Mouse (Mus musculus) midbrain, embryonic 11.5 days (tissue): Measurements from ENCODE around the gene Serpinb1a. TPM values are rescaled to one million over a fixed set of nuclear protein-coding genes. Genes with fewer than 3 reads are reported as not detected.
"Not testable (repeated sequence)": the region's sequence is repeated elsewhere in the genome, so short reads cannot be mapped to it uniquely, and the experiment has no call there.

Source experiments
- ATAC-seq: fragments of 200-750 bp; cut with Nextera tagmentation; 2 replicates; pipeline ENCODE4 v1.8.0; 2017; ENCODE audit warnings: moderate TSS enrichment, moderate library complexity; ENCODE audit not compliant: low FRiP score
- DNase-seq: peaks from one replicate; pipeline ENCODE4 v3.0.0; 2015; ENCODE audit warnings: low spot score; ENCODE audit errors: missing footprints
- H3K27ac ChIP-seq: fragments of 300-500 bp; sonication (generic); 2 replicates; pipeline ENCODE4 v1.5.1; 2014; ENCODE audit warnings: low read depth, low read length
- H3K27me3 ChIP-seq: fragments of 300-500 bp; sonication (generic); 2 replicates; pipeline ENCODE4 v1.6.1; 2014; ENCODE audit warnings: mild to moderate bottlenecking, low read length, moderate library complexity, mixed read lengths; ENCODE audit not compliant: control insufficient read depth, insufficient read depth
- H3K36me3 ChIP-seq: fragments of 300-500 bp; sonication (generic); 2 replicates; pipeline ENCODE4 v1.6.1; 2014; ENCODE audit warnings: mild to moderate bottlenecking, low read length, moderate library complexity, mixed read lengths; ENCODE audit not compliant: control insufficient read depth, insufficient read depth
- H3K4me1 ChIP-seq: fragments of 300-500 bp; sonication (generic); 2 replicates; pipeline ENCODE4 v1.6.1; 2014; ENCODE audit warnings: low read length; ENCODE audit not compliant: control insufficient read depth, insufficient read depth
- H3K4me2 ChIP-seq: fragments of 300-500 bp; sonication (generic); 2 replicates; pipeline ENCODE4 v1.6.1; 2014; ENCODE audit warnings: mild to moderate bottlenecking, moderate library complexity
- H3K4me3 ChIP-seq: fragments of 300-500 bp; sonication (generic); 2 replicates; pipeline ENCODE4 v1.5.1; 2014; ENCODE audit warnings: low read depth, low read length
- H3K9ac ChIP-seq: fragments of 300-500 bp; sonication (generic); 2 replicates; pipeline ENCODE4 v1.6.1; 2014; ENCODE audit warnings: low read length
- H3K9me3 ChIP-seq: fragments of 300-500 bp; sonication (generic); 2 replicates; pipeline ENCODE4 v1.6.1; 2016; ENCODE audit warnings: low read length; ENCODE audit not compliant: control insufficient read depth
- WGBS: fragments of 180-500 bp; shearing (Covaris S2); extraction: QIAGEN DNeasy Blood & Tissue Kit; methylation state at CpG from one replicate; pipeline ENCODE4 v1.1.7; 2014; 5-methylcytosine and 5-hydroxymethylcytosine counted together
- polyA plus RNA-seq: library from polyadenylated mRNA; unstranded; fragments of >200 nt; fragmentation: Nextera tagmentation; extraction: Ambion mirVana; gene quantifications from 2 replicates; pipeline ENCODE4 v1.2.1, GENCODE M21; 2014

Serpinb1a gene
- polyA plus RNA-seq, 1 experiment from 2014 or later, result 2.9 TPM

- no peak overlapping the region for H3K4me2 ChIP-seq
- DNase-seq (peak; percentile 88), ATAC-seq (peak; percentile 89)
- H3K9ac ChIP-seq, result no peak overlapping the region
- H3K4me3 ChIP-seq, result no peak overlapping the region
- no peaks in the 10 kb centered on the region for H3K4me1 ChIP-seq
- H3K27me3 ChIP-seq, result peaks cover 6% of the 10 kb centered on the region; the same call in 1 of the 2 replicates
- no peaks in the 10 kb centered on the region for H3K36me3 ChIP-seq
- no peaks in the 10 kb centered on the region for H3K9me3 ChIP-seq
- H3K27ac ChIP-seq, result no peak overlapping the region
- WGBS, result 26% methylated on average over 2 of the region's 2 CpGs
Observed at GRCm38 (mm10) chr13:32867030-32867429, 16.0 kb upstream of the Serpinb1a start.

- Histone ChIP-seq H3K9ac (no peak overlapping the region), H3K27ac (no peak overlapping the region)
- WGBS, result 5% methylated on average over 9 of the region's 9 CpGs
Observed at GRCm38 (mm10) chr13:32866484-32866883, 15.5 kb upstream of the Serpinb1a start.

DNA sequence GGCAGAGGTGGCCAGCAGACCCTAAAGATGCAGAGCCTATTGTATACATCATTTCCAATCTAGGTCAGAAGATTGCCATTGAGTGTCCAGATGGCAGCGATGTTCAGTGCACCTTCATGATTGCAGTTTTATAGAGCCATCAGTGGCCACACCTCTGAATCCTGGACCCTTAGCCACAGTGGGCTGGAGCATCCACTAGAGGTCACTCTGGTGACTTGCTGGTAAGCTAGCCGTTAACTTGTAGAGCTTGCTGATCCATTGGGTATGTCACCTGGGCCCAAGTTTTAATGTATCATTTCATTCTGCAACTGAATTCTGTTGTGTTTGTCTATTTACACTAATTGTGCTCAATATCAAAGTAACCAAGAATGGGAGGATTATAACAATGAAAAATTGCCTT, 14.6 kb upstream of the Serpinb1a start:
- no peak for ATAC-seq
- Histone ChIP-seq H3K36me3 (no peaks in the 10 kb centered on the region), H3K9me3 (no peaks in the 10 kb centered on the region), H3K27me3 (peaks cover 6% of the 10 kb centered on the region; the same call in 1 of the 2 replicates), H3K27ac (no peak overlapping the region), H3K4me1 (no peaks in the 10 kb centered on the region), H3K4me3 (no peak overlapping the region), H3K9ac (no peak overlapping the region), H3K4me2 (no peak overlapping the region)
- DNase-seq, result no peak
- 67% methylated on average over 2 of the region's 2 CpGs for WGBS

More at GRCm38 (mm10) chr13:32866484-32866883, 15.5 kb upstream of the Serpinb1a start:
- H3K4me2 ChIP-seq, result no peak overlapping the region
- H3K9me3 ChIP-seq, result no peaks in the 10 kb centered on the region
- H3K4me3 ChIP-seq, result no peak overlapping the region
- no peaks in the 10 kb centered on the region for H3K4me1 ChIP-seq
- ATAC-seq (peak; percentile 80), DNase-seq (peak; percentile 94)
- H3K36me3 ChIP-seq, result no peaks in the 10 kb centered on the region
- peaks cover 6% of the 10 kb centered on the region; the same call in 1 of the 2 replicates for H3K27me3 ChIP-seq

- H3K36me3 ChIP-seq, H3K9me3 ChIP-seq, H3K27ac ChIP-seq, H3K4me2 ChIP-seq, H3K4me3 ChIP-seq, DNase-seq, H3K4me1 ChIP-seq, H3K27me3 ChIP-seq, H3K9ac ChIP-seq, ATAC-seq: not testable (repeated sequence)
- WGBS, result 84% methylated on average over 3 of the region's 3 CpGs
Observed at GRCm38 (mm10) chr13:32864529-32864928, 13.5 kb upstream of the Serpinb1a start.

DNA sequence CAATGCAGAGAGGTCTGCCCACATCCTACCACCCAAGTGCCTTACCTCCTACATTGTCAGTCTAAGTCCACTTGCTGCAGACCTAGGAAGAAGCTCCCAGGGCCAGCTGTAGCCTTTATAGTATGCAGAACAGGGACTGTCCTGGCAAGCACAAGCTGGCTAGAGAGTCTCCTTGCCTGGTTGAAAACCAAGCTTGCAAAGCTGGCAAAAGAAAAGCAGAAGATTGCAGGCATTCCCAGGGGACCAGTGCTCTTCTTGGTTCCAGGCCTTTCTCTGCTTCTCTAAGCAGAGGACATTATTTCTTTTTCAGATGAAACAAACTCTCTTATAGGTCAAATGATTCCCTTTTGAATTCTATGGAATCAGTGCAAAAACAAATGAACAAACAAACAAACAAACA, 12.5 kb upstream of the Serpinb1a start:
- no peak overlapping the region for H3K4me3 ChIP-seq
- ATAC-seq (no peak), DNase-seq (no peak)
- no peak overlapping the region for H3K27ac ChIP-seq
- H3K27me3 ChIP-seq, result peaks cover 6% of the 10 kb centered on the region; the same call in 1 of the 2 replicates
- no peaks in the 10 kb centered on the region for H3K9me3 ChIP-seq
- no peak overlapping the region for H3K4me2 ChIP-seq
- no peak overlapping the region for H3K9ac ChIP-seq
- no peaks in the 10 kb centered on the region for H3K36me3 ChIP-seq
- H3K4me1 ChIP-seq, result no peaks in the 10 kb centered on the region

- Histone ChIP-seq H3K27ac (no peak overlapping the region), H3K9ac (no peak overlapping the region), H3K36me3 (no peaks in the 10 kb centered on the region), H3K4me1 (no peaks in the 10 kb centered on the region), H3K9me3 (no peaks in the 10 kb centered on the region), H3K4me3 (no peak overlapping the region), H3K27me3 (peaks cover 9% of the 10 kb centered on the region), H3K4me2 (no peak overlapping the region)
- no peak for ATAC-seq
- WGBS, result 91% methylated on average over 3 of the region's 3 CpGs
- no peak for DNase-seq
Observed at GRCm38 (mm10) chr13:32860821-32861220, 9.8 kb upstream of the Serpinb1a start.

DNA sequence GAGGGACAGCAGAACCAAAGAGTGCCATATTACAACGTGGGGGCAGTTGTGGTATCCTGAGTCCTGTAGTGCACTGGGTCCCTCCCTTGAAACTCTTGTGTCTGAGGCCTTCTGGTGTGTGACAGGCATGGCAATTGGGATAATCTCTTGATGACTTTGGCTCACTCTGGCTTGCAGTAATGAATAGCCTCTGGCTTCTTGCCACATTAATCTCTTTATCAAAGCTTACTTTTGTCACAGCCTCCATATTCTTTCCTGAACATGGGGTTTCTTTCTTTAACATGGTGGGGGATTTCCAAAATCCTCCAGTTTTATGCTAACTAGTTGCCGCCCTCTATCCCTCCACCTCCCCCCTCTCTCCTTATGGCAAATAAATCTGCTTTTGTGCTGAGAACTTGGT, 2.1 kb upstream of the Serpinb1a start:
- Histone ChIP-seq H3K4me3 (no peak overlapping the region), H3K4me1 (no peaks in the 10 kb centered on the region; the same call in none of the 2 replicates), H3K9ac (no peak overlapping the region), H3K27ac (no peak overlapping the region), H3K27me3 (peaks cover 29% of the 10 kb centered on the region), H3K4me2 (no peak overlapping the region), H3K36me3 (no peaks in the 10 kb centered on the region), H3K9me3 (no peaks in the 10 kb centered on the region)
- ATAC-seq, result peak; percentile 89
- WGBS, result 27% methylated on average over 2 of the region's 2 CpGs
- peak; percentile 92 for DNase-seq

DNA sequence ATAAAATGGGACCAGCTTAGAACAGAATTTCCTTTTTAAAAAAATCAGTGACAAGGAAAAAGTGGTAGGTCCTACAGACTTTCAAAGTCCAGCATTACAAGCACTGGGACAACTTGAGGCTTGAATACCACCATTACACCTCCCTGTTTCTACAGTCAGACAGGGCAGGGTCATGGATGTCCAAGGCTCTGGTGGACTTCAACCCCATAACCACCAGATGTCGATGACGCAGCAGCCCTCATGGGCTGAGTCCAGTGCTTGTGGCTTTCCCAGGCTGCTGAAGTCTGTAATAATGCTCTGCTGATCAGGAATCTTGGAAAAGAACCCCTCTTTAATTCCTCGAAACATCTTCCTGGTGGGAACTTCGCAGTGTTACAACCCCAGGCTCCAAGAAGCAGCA, 1.6 kb upstream of the Serpinb1a start:
- WGBS, result 76% methylated on average over 4 of the region's 4 CpGs
- Histone ChIP-seq H3K4me3 (no peak overlapping the region), H3K27me3 (peaks cover 29% of the 10 kb centered on the region), H3K4me2 (no peak overlapping the region), H3K9me3 (no peaks in the 10 kb centered on the region), H3K9ac (no peak overlapping the region), H3K4me1 (no peaks in the 10 kb centered on the region; the same call in none of the 2 replicates), H3K27ac (no peak overlapping the region), H3K36me3 (no peaks in the 10 kb centered on the region)
- ATAC-seq (peak; percentile 47; the same call in 1 of the 2 replicates), DNase-seq (no peak)

GRCm38 (mm10) chr13:32851967-32852366, 982 bp upstream of the Serpinb1a start:
- peak; percentile 89 for DNase-seq
- Histone ChIP-seq H3K9ac (no peak overlapping the region), H3K27me3 (peaks cover 29% of the 10 kb centered on the region), H3K9me3 (no peaks in the 10 kb centered on the region), H3K27ac (no peak overlapping the region), H3K36me3 (no peaks in the 10 kb centered on the region), H3K4me3 (no peak overlapping the region), H3K4me2 (no peak overlapping the region), H3K4me1 (no peaks in the 10 kb centered on the region; the same call in none of the 2 replicates)
- ATAC-seq, result peak; percentile 59
- WGBS, result 10% methylated on average over 7 of the region's 7 CpGs
